Mouse (Mus musculus): ENCODE measurements around the gene Sgms2. TPM values are rescaled to one million over a fixed set of nuclear protein-coding genes. Genes with fewer than 3 reads are reported as not detected.

The Sgms2 gene
- polyA plus RNA-seq, 1 experiment from 2014 or later: 34.6 TPM

DNA sequence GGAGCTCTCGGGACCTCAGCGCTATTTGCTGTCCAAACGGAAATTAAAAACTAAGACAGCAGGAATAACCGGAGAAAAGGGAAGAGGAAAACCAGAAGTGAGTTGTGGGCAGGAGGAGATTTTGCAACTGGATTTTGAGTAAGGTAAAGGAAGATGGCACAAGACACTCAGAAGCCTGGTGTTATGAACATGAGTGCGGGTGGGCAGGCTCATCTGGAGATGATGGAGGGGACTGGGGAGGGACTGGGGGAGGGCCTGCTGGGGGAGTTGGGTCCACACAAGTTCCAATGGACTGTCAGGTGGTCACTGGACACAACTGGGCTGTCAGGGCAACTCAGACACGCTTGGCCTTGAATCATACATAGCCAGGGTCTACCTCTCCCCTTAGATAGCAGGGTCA lies 24.8 kb downstream of the Sgms2 start:
- Histone ChIP-seq H3K4me3 (ENCODE audit: low read depth, low read length) (no peak overlapping the region), H3K36me3 (ENCODE audit: control insufficient read depth, insufficient read depth, low read length) (no peaks in the 10 kb centered on the region), H3K27ac (replicated peaks; ENCODE audit: low read depth, low read length) (no peak overlapping the region), H3K9ac (ENCODE audit: low read depth, low read length) (no peak overlapping the region), H3K27me3 (replicated peaks; ENCODE audit: control insufficient read depth, insufficient read depth, low read length) (no peaks in the 10 kb centered on the region), H3K4me1 (ENCODE audit: control insufficient read depth, insufficient read depth, low read length) (no peaks in the 10 kb centered on the region), H3K4me2 (ENCODE audit: low read depth, low read length) (no peak overlapping the region), H3K9me3 (ENCODE audit: control insufficient read depth, low read length) (no peaks in the 10 kb centered on the region)
- ATAC-seq (ENCODE audit: low read depth): no peak
- 81% methylated on average over 6 of the region's 6 CpGs for WGBS
- no peak for DNase-seq (ENCODE audit: low spot score)

DNA sequence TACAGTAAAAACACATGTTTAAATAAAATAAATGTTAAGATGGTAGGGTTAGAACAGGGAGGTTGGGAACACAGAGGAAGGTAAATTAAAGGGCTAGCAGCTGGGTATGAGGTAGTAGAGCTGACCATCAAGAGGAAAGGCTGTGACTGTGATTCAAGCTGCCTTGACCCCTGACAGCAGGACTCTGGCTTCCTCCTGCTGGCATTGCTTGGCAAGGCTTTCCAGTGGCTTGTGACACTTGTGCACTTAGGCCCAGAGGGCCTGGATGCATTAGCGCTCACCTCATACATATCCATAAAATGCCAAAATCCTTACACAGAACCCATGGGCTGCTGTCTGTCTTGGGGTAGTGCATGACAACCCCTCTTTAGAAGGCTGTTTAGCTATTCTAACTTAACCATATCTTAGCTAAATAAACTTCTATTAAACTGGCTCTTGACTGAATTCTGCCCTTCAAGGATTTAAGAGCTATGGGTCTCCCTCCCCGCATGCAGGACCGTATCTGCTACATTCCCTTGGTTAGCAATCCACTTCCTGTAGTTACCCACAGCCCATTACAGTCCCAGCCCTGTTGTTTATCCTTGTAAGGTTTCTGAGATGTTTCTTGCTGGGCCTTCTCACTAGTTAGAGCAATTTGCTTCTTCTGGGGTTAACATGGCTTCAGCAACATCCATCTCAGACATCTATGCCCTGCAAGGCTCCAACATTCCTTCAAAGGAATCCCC lies 25.5 kb downstream of the Sgms2 start:
- Histone ChIP-seq H3K4me1 (ENCODE audit: control insufficient read depth, insufficient read depth, low read length) (no peaks in the 10 kb centered on the region), H3K36me3 (ENCODE audit: control insufficient read depth, insufficient read depth, low read length) (no peaks in the 10 kb centered on the region), H3K9me3 (ENCODE audit: control insufficient read depth, low read length) (no peaks in the 10 kb centered on the region), H3K4me3 (ENCODE audit: low read depth, low read length) (no peak overlapping the region), H3K9ac (ENCODE audit: low read depth, low read length) (no peak overlapping the region), H3K27me3 (replicated peaks; ENCODE audit: control insufficient read depth, insufficient read depth, low read length) (no peaks in the 10 kb centered on the region), H3K4me2 (ENCODE audit: low read depth, low read length) (no peak overlapping the region), H3K27ac (replicated peaks; ENCODE audit: low read depth, low read length) (no peak overlapping the region)
- no peak for DNase-seq (ENCODE audit: low spot score)
- WGBS: 81% methylated on average over 3 of the region's 3 CpGs
- no peak for ATAC-seq (ENCODE audit: low read depth)

DNA sequence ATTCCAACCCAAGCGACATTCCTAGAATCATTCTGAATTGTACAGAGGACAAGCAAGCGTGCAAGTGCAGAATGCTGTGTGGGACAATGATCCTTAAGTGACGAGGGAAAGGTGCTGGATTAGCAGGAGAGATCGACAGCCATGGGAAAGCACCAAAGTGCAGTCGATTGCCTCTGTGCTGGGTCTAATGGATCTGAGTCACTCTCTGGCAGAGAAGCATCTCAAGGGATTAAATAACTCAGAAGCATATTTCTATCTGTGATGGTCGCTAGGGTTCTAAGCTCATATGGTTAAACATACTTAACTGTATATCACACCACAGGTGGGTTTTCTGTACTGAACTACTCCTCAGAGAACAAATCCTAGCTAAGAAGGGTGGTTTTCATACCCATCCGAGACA lies 118.2 kb downstream of the Sgms2 start:
- Histone ChIP-seq H3K4me1 (ENCODE audit: control insufficient read depth, insufficient read depth, low read length) (no peaks in the 10 kb centered on the region), H3K27ac (replicated peaks; ENCODE audit: low read depth, low read length) (no peak overlapping the region), H3K9me3 (ENCODE audit: control insufficient read depth, low read length) (no peaks in the 10 kb centered on the region), H3K4me3 (ENCODE audit: low read depth, low read length) (no peak overlapping the region), H3K36me3 (ENCODE audit: control insufficient read depth, insufficient read depth, low read length) (no peaks in the 10 kb centered on the region), H3K27me3 (replicated peaks; ENCODE audit: control insufficient read depth, insufficient read depth, low read length) (no peaks in the 10 kb centered on the region), H3K9ac (ENCODE audit: low read depth, low read length) (no peak overlapping the region), H3K4me2 (ENCODE audit: low read depth, low read length) (no peak overlapping the region)
- ATAC-seq (ENCODE audit: low read depth) (no peak), DNase-seq (ENCODE audit: low spot score) (no peak)
- 77% methylated on average over 7 of the region's 7 CpGs for WGBS

DNA sequence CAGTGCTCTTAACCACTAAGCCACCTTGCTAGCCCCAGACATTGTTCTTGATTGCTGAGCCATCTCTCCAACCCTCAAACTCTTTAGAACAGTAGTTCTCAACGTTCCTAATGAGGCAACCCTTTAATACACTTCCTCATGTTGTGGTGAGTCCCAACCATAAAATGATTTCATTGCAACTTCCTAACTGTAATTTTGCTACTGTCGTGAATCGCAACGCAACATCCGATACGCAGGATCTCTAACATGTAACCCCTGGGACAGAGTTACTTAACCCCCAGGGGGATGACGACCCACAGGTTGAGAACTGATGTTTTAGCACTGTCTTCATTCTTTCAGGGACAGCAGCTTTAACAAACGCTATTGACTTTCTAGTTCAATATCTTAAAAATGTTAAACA lies 122.5 kb downstream of the Sgms2 start:
- DNase-seq (ENCODE audit: low spot score): no peak
- no peak for ATAC-seq (ENCODE audit: low read depth)
- no peaks in the 10 kb centered on the region for H3K27me3 ChIP-seq (replicated peaks; ENCODE audit: control insufficient read depth, insufficient read depth, low read length)
- H3K36me3 ChIP-seq (ENCODE audit: control insufficient read depth, insufficient read depth, low read length): no peaks in the 10 kb centered on the region
- H3K27ac ChIP-seq (replicated peaks; ENCODE audit: low read depth, low read length): no peak overlapping the region
- no peak overlapping the region for H3K4me3 ChIP-seq (ENCODE audit: low read depth, low read length)
- H3K9me3 ChIP-seq (ENCODE audit: control insufficient read depth, low read length): no peaks in the 10 kb centered on the region
- H3K9ac ChIP-seq (ENCODE audit: low read depth, low read length): no peak overlapping the region
- 83% methylated on average over 8 of the region's 8 CpGs for WGBS
- 0 out of 2 replicates have a peak, but pooled peaks cover 3% of the 10 kb centered on the region for H3K4me1 ChIP-seq (ENCODE audit: control insufficient read depth, insufficient read depth, low read length)
- no peak overlapping the region for H3K4me2 ChIP-seq (ENCODE audit: low read depth, low read length)

DNA sequence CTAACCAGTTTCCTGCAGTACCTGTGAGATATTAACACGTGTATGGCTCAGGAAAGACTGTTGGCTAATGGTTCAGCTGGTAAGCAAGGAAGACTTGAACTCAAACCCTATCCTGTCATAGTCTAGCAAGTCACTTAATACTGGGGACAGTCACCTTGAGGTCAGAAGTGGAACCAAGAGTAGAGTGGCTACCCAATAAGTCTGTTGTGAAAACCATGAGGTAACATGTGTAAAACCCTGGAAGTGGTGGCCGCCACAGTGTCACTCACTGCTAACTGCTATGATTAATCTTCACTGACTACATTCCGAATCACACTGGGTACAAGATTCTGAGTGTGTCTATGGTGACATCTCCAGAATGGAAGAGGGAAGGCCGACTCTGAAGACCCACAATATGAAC lies 123.8 kb downstream of the Sgms2 start:
- Histone ChIP-seq H3K4me3 (ENCODE audit: low read depth, low read length) (no peak overlapping the region), H3K4me1 (ENCODE audit: control insufficient read depth, insufficient read depth, low read length) (0 out of 2 replicates have a peak, but pooled peaks cover 3% of the 10 kb centered on the region), H3K4me2 (ENCODE audit: low read depth, low read length) (no peak overlapping the region), H3K9ac (ENCODE audit: low read depth, low read length) (no peak overlapping the region), H3K36me3 (ENCODE audit: control insufficient read depth, insufficient read depth, low read length) (no peaks in the 10 kb centered on the region), H3K27me3 (replicated peaks; ENCODE audit: control insufficient read depth, insufficient read depth, low read length) (no peaks in the 10 kb centered on the region), H3K27ac (replicated peaks; ENCODE audit: low read depth, low read length) (no peak overlapping the region), H3K9me3 (ENCODE audit: control insufficient read depth, low read length) (no peaks in the 10 kb centered on the region)
- no peak for ATAC-seq (ENCODE audit: low read depth)
- no peak for DNase-seq (ENCODE audit: low spot score)
- 87% methylated on average over 4 of the region's 4 CpGs for WGBS

DNA sequence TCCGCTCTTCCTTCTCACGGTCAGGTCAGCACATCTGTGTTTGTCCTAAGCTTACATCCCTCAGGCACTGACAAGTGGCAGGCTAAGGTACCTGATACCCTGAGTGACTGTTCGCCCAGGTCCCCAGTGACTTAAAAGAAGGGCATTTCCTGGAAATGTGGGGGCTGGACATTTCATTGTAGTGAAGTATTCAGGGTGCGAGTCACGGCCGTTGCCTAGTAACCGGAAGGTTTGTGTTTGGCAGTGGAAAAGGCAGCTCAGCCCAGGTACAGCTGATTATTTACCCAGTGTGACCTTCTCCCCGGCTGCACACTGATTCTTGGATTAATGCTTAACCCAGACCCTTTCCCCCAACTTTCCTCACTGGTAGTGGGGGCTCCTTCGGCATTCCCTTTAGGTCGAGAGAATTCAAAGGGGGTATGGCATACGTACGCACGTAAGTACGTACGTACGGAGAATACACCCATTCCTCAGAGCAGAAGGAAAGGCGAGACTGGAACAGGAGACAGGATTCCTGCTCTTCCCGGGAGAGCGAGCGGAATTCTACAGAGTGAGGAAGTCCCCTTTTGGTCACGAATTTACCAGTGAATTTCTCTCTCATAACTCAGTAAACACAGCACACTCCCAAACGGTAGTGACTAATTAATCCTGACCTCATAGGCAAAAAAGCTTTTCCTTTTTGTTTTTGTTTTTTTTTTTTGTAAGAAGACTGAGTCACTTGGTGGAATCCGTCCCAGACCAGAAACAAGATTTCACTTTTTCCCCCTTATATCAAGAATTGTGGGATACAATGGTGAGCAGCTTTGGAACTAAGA lies 126.4 kb downstream of the Sgms2 start:
- Histone ChIP-seq H3K36me3 (ENCODE audit: control insufficient read depth, insufficient read depth, low read length) (no peaks in the 10 kb centered on the region), H3K4me2 (ENCODE audit: low read depth, low read length) (no peak overlapping the region), H3K27ac (replicated peaks; ENCODE audit: low read depth, low read length) (no peak overlapping the region), H3K9me3 (ENCODE audit: control insufficient read depth, low read length) (no peaks in the 10 kb centered on the region), H3K4me1 (ENCODE audit: control insufficient read depth, insufficient read depth, low read length) (0 out of 2 replicates have a peak, but pooled peaks cover 3% of the 10 kb centered on the region), H3K9ac (ENCODE audit: low read depth, low read length) (no peak overlapping the region), H3K4me3 (ENCODE audit: low read depth, low read length) (no peak overlapping the region), H3K27me3 (replicated peaks; ENCODE audit: control insufficient read depth, insufficient read depth, low read length) (no peaks in the 10 kb centered on the region)
- DNase-seq (ENCODE audit: low spot score): no peak
- ATAC-seq (ENCODE audit: low read depth): 0 out of 2 replicates have a peak, but pooled peaks have one; percentile 30
- WGBS: 65% methylated on average over 23 of the region's 23 CpGs

DNA sequence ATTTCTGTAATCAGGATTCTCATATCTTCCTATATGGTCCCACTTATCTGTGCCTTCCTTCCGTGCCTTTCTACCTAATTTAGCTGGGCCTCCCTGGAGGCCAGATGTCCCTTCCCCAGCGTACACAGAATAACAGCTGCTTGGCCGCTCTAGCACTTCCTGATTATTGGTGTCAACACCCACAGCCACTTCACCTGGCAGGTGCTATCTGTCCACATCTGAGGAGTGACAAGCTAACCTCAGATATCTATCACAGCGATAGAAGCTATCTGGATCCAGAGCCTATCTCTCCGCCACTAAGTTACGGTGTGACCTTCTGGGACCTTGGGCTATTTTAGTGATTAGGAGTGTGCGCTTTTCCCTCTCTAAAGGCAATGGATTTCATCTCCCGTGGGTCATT lies 127.0 kb downstream of the Sgms2 start:
- Histone ChIP-seq H3K27me3 (replicated peaks; ENCODE audit: control insufficient read depth, insufficient read depth, low read length) (no peaks in the 10 kb centered on the region), H3K36me3 (ENCODE audit: control insufficient read depth, insufficient read depth, low read length) (no peaks in the 10 kb centered on the region), H3K27ac (replicated peaks; ENCODE audit: low read depth, low read length) (no peak overlapping the region), H3K9me3 (ENCODE audit: control insufficient read depth, low read length) (no peaks in the 10 kb centered on the region), H3K4me3 (ENCODE audit: low read depth, low read length) (no peak overlapping the region), H3K9ac (ENCODE audit: low read depth, low read length) (no peak overlapping the region), H3K4me2 (ENCODE audit: low read depth, low read length) (no peak overlapping the region), H3K4me1 (ENCODE audit: control insufficient read depth, insufficient read depth, low read length) (0 out of 2 replicates have a peak, but pooled peaks cover 3% of the 10 kb centered on the region)
- 55% methylated on average over 8 of the region's 8 CpGs for WGBS
- no peak for ATAC-seq (ENCODE audit: low read depth)
- DNase-seq (ENCODE audit: low spot score): no peak

DNA sequence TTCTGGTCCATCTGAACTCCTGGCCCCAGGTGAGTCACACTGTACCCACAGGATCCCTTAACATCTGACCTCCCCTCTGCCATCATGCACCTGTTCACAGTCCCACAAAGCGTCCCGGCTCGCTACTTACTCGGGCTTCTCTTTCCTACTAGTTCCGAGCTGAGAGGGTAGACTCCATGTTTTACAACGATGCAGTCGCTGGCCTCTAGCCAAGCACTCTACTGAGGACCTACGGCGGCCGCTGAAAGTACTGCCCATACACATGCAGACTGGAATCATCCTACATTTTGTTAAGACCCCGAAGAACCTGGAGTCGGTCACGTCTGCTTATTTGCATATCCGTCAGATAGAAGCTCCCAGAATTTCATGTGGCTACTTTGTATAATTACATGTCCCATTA lies 127.6 kb downstream of the Sgms2 start:
- Histone ChIP-seq H3K27ac (replicated peaks; ENCODE audit: low read depth, low read length) (no peak overlapping the region), H3K4me3 (ENCODE audit: low read depth, low read length) (no peak overlapping the region), H3K36me3 (ENCODE audit: control insufficient read depth, insufficient read depth, low read length) (no peaks in the 10 kb centered on the region), H3K4me1 (ENCODE audit: control insufficient read depth, insufficient read depth, low read length) (0 out of 2 replicates have a peak, but pooled peaks cover 3% of the 10 kb centered on the region), H3K9me3 (ENCODE audit: control insufficient read depth, low read length) (no peaks in the 10 kb centered on the region), H3K4me2 (ENCODE audit: low read depth, low read length) (no peak overlapping the region), H3K9ac (ENCODE audit: low read depth, low read length) (no peak overlapping the region), H3K27me3 (replicated peaks; ENCODE audit: control insufficient read depth, insufficient read depth, low read length) (no peaks in the 10 kb centered on the region)
- 89% methylated on average over 14 of the region's 14 CpGs for WGBS
- DNase-seq (ENCODE audit: low spot score): no peak
- ATAC-seq (ENCODE audit: low read depth): no peak
